Mouse (Mus musculus) heart, embryonic 11.5 days (tissue): ENCODE measurements around the gene Sdc4. TPM values are rescaled to one million over a fixed set of nuclear protein-coding genes. Genes with fewer than 3 reads are reported as not detected.
A peak's percentile ranks its signal among the peaks of the same experiment; 100 is the strongest.

Experiments used
- ATAC-seq: fragments of 200-750 bp; cut with Nextera tagmentation; replicated peaks from 2 replicates; pipeline ENCODE4 v1.8.0; 2017; ENCODE audit warnings: moderate library complexity; ENCODE audit not compliant: insufficient number of reproducible peaks, low FRiP score, low TSS enrichment
- H3K27ac ChIP-seq: fragments of 300-500 bp; sonication (generic); 2 replicates; pipeline ENCODE4 v1.5.1; 2014; ENCODE audit warnings: mild to moderate bottlenecking, low read depth, low read length
- H3K27me3 ChIP-seq: fragments of 300-500 bp; sonication (generic); 2 replicates; pipeline ENCODE4 v1.6.1; 2014; ENCODE audit warnings: mild to moderate bottlenecking, low read length, mixed read lengths; ENCODE audit not compliant: control insufficient read depth, insufficient read depth
- H3K36me3 ChIP-seq: fragments of 300-500 bp; sonication (generic); 2 replicates; pipeline ENCODE4 v1.6.1; 2014; ENCODE audit warnings: mild to moderate bottlenecking, low read length, moderate library complexity, mixed read lengths; ENCODE audit not compliant: control insufficient read depth, insufficient read depth
- H3K4me1 ChIP-seq: fragments of 300-500 bp; sonication (generic); 2 replicates; pipeline ENCODE4 v1.6.1; 2014; ENCODE audit warnings: low read length; ENCODE audit not compliant: control insufficient read depth, insufficient read depth
- H3K4me2 ChIP-seq: fragments of 300-500 bp; sonication (generic); 2 replicates; pipeline ENCODE4 v1.6.1; 2014; ENCODE audit warnings: mild to moderate bottlenecking, moderate library complexity
- H3K4me3 ChIP-seq: fragments of 300-500 bp; sonication (generic); 2 replicates; pipeline ENCODE4 v1.5.1; 2014; ENCODE audit warnings: low read depth, low read length
- H3K9ac ChIP-seq: fragments of 300-500 bp; sonication (generic); 2 replicates; pipeline ENCODE4 v1.6.1; 2014; ENCODE audit warnings: mild to moderate bottlenecking, low read depth, low read length, moderate library complexity
- H3K9me3 ChIP-seq: fragments of 300-500 bp; sonication (generic); replicated peaks from 2 replicates; pipeline ENCODE4 v1.6.1; 2016; ENCODE audit warnings: low read length; ENCODE audit not compliant: control insufficient read depth
- WGBS: fragments of 180-500 bp; shearing (Covaris S2); extraction: QIAGEN DNeasy Blood & Tissue Kit; methylation state at CpG from one replicate; pipeline ENCODE4 v1.1.7; 2014; ENCODE audit not compliant: insufficient replicate concordance; 5-methylcytosine and 5-hydroxymethylcytosine counted together
- polyA plus RNA-seq: library from polyadenylated mRNA; unstranded; fragments of >200 nt; fragmentation: Nextera tagmentation; extraction: Ambion mirVana; gene quantifications from 2 replicates; pipeline ENCODE4 v1.2.1, GENCODE M21; 2014

Gene Sdc4
- polyA plus RNA-seq, 1 experiment from 2014 or later, result 34.6 TPM

DNA sequence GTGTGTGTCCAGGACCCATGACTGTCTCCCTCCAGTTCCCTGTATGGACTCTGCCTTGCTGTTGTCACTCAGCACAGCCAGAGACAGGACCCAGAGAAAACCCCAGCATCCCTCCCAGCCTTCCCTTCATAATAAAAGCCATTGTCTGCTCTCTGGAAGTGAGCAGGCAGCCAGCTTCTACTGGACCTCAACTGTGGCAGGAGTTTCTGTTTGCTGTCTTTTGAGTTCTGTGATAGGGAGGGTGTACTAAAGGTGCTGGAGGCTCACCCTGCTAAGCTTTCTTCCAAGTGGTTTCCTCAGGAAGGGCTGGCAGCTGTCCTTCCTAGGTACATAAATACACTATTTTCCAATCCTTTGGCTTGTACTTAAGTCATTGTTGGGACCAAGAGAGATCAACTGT lies 21.5 kb upstream of the Sdc4 start:
- no peaks in the 10 kb centered on the region for H3K9me3 ChIP-seq
- H3K36me3 ChIP-seq, result peaks cover 4% of the 10 kb centered on the region
- H3K4me2 ChIP-seq, result no peak overlapping the region
- no peak overlapping the region for H3K4me3 ChIP-seq
- H3K9ac ChIP-seq, result no peak overlapping the region
- no peak for ATAC-seq
- H3K27me3 ChIP-seq, result no peaks in the 10 kb centered on the region
- no peak overlapping the region for H3K27ac ChIP-seq
- peaks cover 9% of the 10 kb centered on the region for H3K4me1 ChIP-seq

DNA sequence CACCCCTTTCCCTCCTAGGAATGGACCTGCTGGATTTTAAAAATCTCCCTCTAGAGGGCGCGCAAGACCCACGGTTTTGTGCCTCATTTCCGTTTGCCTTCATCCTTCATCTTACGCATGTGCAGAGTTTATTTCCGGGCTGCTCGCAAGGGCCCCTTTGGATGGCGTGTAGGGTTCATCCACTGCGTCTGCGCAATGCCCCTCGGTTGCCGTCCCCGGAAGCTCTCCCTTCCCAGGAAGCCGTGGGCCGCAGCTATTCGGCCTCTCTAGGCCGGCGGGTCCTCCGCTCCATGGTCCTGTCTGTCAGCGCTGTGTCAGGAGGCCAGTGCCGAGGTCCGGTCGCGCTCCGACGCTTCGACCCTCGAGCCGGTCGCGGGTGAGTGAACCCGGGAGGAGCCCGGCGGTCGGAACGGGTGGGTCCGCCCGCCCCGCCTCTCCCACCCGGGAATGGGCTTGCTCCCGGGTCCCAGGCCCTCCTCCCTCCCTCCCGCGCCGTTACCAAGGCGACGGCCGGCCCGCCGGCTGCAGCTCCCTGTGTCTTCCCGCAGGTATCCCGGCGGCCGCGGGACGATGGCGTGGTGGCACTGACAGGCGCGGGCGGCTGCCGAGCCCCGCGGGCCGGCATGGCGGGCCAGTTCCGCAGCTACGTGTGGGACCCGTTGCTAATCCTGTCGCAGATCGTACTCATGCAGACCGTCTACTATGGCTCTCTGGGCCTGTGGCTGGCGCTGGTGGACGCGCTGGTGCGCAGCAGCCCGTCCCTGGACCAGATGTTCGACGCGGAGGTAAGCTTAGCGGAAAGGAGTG lies 17.3 kb upstream of the Sdc4 start, which contains the start of gene Gm20458:
TSS of gene Gm20458 (plus strand) at position 223 of the 807 bp plus-strand sequence.
- Histone ChIP-seq H3K4me2 (peak within 1 kb of the TSS; percentile 89), H3K9me3 (no peaks in the 10 kb centered on the region), H3K4me1 (peaks cover 15% of the 10 kb centered on the region), H3K36me3 (peaks cover 4% of the 10 kb centered on the region), H3K27me3 (no peaks in the 10 kb centered on the region), H3K4me3 (peak within 1 kb of the TSS; percentile 92), H3K9ac (peak within 1 kb of the TSS; percentile 81), H3K27ac (peak within 1 kb of the TSS; percentile 83)
- peak; percentile 95 for ATAC-seq
- under 1% methylated on average over 72 of the region's 79 CpGs for WGBS

DNA sequence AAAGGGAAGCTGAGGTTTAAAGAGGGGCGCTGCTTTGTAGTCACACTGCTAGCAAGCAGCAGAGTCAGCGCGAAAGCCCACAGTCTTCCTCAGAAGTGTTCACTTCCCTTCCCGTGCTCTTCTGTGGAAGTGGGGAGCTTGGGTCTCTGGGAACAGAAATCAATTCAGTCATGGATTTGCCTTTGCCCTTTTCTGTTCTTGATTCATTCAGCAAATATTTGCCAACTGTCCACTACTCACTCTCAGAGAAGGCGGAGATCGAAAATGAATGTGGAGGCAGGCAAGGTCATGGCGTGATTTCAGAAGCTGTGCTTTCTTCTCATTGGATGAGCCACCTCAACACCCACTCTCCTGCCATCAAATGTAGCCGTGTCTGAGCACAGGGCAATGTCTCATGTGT lies 14.8 kb upstream of the Sdc4 start:
- Histone ChIP-seq H3K4me2 (no peak overlapping the region), H3K9me3 (no peaks in the 10 kb centered on the region), H3K27me3 (no peaks in the 10 kb centered on the region), H3K36me3 (no peaks in the 10 kb centered on the region), H3K9ac (no peak overlapping the region), H3K4me1 (peaks cover 21% of the 10 kb centered on the region), H3K27ac (no peak overlapping the region), H3K4me3 (no peak overlapping the region)
- 82% methylated on average over 8 of the region's 8 CpGs for WGBS
- ATAC-seq, result no peak

DNA sequence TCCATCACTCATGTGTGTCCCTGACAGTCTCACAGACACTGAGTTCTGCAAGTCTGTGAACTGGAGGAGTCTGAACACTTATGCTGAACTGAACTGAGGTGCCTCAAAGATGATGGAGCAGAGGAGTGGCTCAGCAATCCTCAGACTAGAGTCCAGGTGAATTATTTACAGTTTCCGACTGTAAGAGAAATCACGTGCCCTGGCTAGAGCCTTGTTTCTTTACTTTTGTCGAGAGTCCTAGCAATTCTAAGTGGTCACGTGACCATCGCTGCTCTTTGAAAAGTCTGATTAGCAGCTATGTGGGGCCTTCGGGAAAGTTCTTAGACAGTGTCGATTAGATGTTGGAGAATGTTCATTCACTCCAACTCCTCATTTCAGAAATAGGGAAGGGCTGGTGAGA lies 14.3 kb upstream of the Sdc4 start:
- no peak overlapping the region for H3K9ac ChIP-seq
- peaks cover 22% of the 10 kb centered on the region for H3K4me1 ChIP-seq

DNA sequence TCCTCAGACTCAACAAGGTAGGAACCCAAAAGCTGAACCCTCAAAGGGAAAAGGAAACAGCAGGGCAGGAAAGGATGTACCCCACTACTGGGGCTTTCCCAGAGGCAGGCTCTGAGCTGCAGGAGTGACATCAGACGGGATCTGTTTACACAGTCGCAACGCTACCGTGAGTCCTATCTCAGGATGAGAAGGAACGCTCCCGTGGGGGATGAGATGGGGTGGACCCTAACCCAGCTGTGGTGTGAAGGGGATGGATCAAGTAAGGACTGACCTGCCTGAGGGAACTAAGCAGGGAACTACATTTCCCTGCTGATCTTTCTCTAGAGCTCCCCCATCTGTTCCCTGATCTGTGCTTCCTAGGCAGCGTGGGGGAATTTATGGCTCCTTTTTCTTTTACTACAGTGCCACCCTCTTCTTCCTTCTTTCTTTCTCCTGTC lies 13.2 kb upstream of the Sdc4 start, which contains the start of gene Sys1:
TSS of gene Sys1 (plus strand) at position 101 of the 437 bp plus-strand sequence.
- Histone ChIP-seq H3K4me2 (peak within 1 kb of the TSS; percentile 52), H3K4me1 (peaks cover 25% of the 10 kb centered on the region), H3K9ac (peak within 1 kb of the TSS; percentile 39), H3K4me3 (peak within 1 kb of the TSS; percentile 8; the same call in 1 of the 2 replicates), H3K27me3 (no peaks in the 10 kb centered on the region), H3K27ac (no peak within 1 kb of the TSS), H3K36me3 (no peaks in the 10 kb centered on the region), H3K9me3 (no peaks in the 10 kb centered on the region)
- ATAC-seq, result no peak
- under 1% methylated on average over 7 of the region's 7 CpGs for WGBS

More for the DNA sequence above, 14.3 kb upstream of the Sdc4 start:
- no peak overlapping the region for H3K4me2 ChIP-seq
- no peaks in the 10 kb centered on the region for H3K9me3 ChIP-seq
- no peak overlapping the region for H3K4me3 ChIP-seq
- H3K36me3 ChIP-seq, result no peaks in the 10 kb centered on the region
- no peak overlapping the region for H3K27ac ChIP-seq
- WGBS, result 59% methylated on average over 7 of the region's 7 CpGs
- no peaks in the 10 kb centered on the region for H3K27me3 ChIP-seq
- ATAC-seq, result no peak

DNA sequence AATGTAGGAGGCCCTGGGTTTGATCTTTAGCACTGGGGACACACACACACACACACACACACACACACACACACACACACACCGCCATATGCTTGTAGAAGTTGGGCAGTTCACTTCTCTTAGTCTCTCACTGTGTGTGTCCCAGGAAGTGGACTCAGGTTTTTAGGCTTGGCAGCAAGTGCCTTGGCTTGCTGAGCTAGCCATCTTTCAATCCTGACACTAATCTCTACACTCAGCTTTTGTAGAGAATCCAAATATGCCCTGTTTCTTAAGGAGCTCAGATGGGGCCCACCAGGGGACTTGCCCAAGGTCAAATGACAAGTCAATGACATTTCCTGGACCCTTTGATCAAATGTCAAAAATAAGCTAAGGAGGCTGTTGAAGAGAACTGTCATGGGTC lies 12.7 kb upstream of the Sdc4 start:
- H3K27me3 ChIP-seq, result no peaks in the 10 kb centered on the region
- no peaks in the 10 kb centered on the region for H3K36me3 ChIP-seq
- H3K4me3 ChIP-seq, result no peak overlapping the region
- H3K27ac ChIP-seq, result no peak overlapping the region
- no peak for ATAC-seq
- H3K4me2 ChIP-seq, result peak overlapping the region; percentile 52; the same call in 1 of the 2 replicates
- WGBS, result 80% methylated on average over 1 of the region's 1 CpGs
- peaks cover 21% of the 10 kb centered on the region for H3K4me1 ChIP-seq
- H3K9ac ChIP-seq, result no peak overlapping the region
- no peaks in the 10 kb centered on the region for H3K9me3 ChIP-seq

DNA sequence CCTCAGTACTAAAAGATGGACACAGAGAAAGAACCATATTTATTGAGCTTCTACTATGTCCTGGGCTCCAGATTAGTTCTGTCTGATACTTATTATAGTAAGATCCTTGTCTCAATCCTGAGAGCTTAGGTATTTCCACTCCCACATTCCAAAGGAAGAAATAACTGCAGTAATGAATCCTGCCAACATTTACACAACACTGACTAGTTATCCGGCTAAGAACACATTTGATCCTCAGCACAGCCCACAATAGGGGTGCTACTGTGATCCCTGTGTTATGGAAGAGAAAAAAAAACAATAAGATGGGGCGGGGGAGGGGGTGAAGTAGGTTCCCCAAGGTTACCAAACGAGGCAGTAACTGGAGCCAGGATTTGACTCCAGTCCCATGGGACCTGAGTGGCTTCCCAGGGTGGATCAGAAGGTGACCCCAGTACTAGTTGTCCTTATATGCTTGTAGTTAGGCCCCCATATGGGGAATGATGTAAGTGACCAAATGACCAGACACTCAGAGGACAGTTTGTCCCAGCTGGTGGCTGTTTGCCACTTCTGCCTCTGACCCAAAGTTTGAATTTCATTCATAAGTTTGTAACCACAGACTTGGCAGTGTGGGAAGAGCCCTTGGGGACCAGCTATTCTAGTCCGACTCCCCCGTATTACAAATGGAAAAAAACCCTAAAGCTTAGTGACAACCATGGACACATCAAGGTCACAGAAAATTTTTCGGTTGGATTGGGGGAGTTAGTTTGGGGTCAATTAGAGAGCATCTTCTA lies 11.9 kb upstream of the Sdc4 start:
- H3K4me3 ChIP-seq, result no peak overlapping the region
- no peak overlapping the region for H3K27ac ChIP-seq
- H3K4me1 ChIP-seq, result peaks cover 21% of the 10 kb centered on the region
- no peak for ATAC-seq
- H3K4me2 ChIP-seq, result no peak overlapping the region
- 65% methylated on average over 6 of the region's 6 CpGs for WGBS
- no peaks in the 10 kb centered on the region for H3K36me3 ChIP-seq
- no peaks in the 10 kb centered on the region for H3K27me3 ChIP-seq
- H3K9me3 ChIP-seq, result no peaks in the 10 kb centered on the region
- no peak overlapping the region for H3K9ac ChIP-seq

DNA sequence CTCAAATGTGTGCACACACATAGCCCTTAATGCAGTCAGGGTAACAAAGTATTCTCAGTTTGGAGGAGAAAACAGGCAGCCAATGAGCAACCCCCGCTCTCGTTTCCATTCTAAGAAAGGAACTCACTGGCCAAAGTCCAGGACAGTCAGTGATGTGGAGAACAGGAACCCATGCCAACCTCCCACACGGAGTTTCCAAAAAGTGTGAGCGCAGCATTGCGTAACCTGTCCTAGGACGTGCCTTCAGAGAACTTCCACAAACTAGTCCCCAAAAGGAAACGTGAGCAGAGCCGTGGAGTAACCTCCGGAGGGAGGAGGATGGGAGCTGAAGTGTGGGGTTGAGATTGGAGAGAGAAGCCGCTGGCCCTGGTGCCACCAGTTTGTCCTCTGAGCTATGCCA lies 11.2 kb upstream of the Sdc4 start:
- no peak overlapping the region for H3K27ac ChIP-seq
- ATAC-seq, result no peak
- H3K4me1 ChIP-seq, result peaks cover 21% of the 10 kb centered on the region

More for the DNA sequence above, 11.2 kb upstream of the Sdc4 start:
- no peak overlapping the region for H3K9ac ChIP-seq
- H3K9me3 ChIP-seq, result no peaks in the 10 kb centered on the region
- WGBS, result 64% methylated on average over 10 of the region's 10 CpGs
- H3K4me3 ChIP-seq, result no peak overlapping the region
- no peaks in the 10 kb centered on the region for H3K36me3 ChIP-seq
- H3K27me3 ChIP-seq, result no peaks in the 10 kb centered on the region
- no peak overlapping the region for H3K4me2 ChIP-seq
